Mouse (Mus musculus) embryonic facial prominence, embryonic 14.5 days (tissue): ENCODE measurements around the gene Fbxl19. TPM values are rescaled to one million over a fixed set of nuclear protein-coding genes. Genes with fewer than 3 reads are reported as not detected.

Experiments
- ATAC-seq: fragments of 200-750 bp; cut with Nextera tagmentation; 2 replicates; pipeline ENCODE4 v1.8.0; 2017; ENCODE audit warnings: low read depth, moderate number of reproducible peaks, moderate TSS enrichment
- DNase-seq: peaks from one replicate; pipeline ENCODE4 v3.0.0-alpha.2; 2015; ENCODE audit warnings: low spot score
- H3K27ac ChIP-seq: fragments of 300-500 bp; sonication (generic); replicated peaks from 2 replicates; pipeline ENCODE4 v1.5.1; 2014; ENCODE audit warnings: low read depth, mild to moderate bottlenecking, low read length, moderate library complexity
- H3K27me3 ChIP-seq: fragments of 300-500 bp; sonication (generic); replicated peaks from 2 replicates; pipeline ENCODE4 v1.6.1; 2014; ENCODE audit warnings: low read length; ENCODE audit not compliant: control insufficient read depth, insufficient read depth
- H3K36me3 ChIP-seq: fragments of 300-500 bp; sonication (generic); 2 replicates; pipeline ENCODE4 v1.6.1; 2014; ENCODE audit warnings: low read length, mixed read lengths; ENCODE audit not compliant: control insufficient read depth, insufficient read depth
- H3K4me1 ChIP-seq: fragments of 300-500 bp; sonication (generic); 2 replicates; pipeline ENCODE4 v1.6.1; 2014; ENCODE audit warnings: antibody characterized with exemption, low read length; ENCODE audit not compliant: control insufficient read depth, insufficient read depth
- H3K4me2 ChIP-seq: fragments of 300-500 bp; sonication (generic); 2 replicates; pipeline ENCODE4 v1.6.1; 2014; ENCODE audit warnings: low read depth, mild to moderate bottlenecking, low read length, moderate library complexity, mixed read lengths
- H3K4me3 ChIP-seq: fragments of 300-500 bp; sonication (generic); 2 replicates; pipeline ENCODE4 v1.5.1; 2014; ENCODE audit warnings: low read depth, mild to moderate bottlenecking, low read length
- H3K9ac ChIP-seq: fragments of 300-500 bp; sonication (generic); 2 replicates; pipeline ENCODE4 v1.6.1; 2014; ENCODE audit warnings: low read depth, mild to moderate bottlenecking, low read length, moderate library complexity, mixed read lengths
- H3K9me3 ChIP-seq: fragments of 300-500 bp; sonication (generic); 2 replicates; pipeline ENCODE4 v1.6.1; 2016; ENCODE audit warnings: low read length; ENCODE audit not compliant: control insufficient read depth
- WGBS: fragments of 180-500 bp; shearing (Covaris S2); extraction: QIAGEN DNeasy Blood & Tissue Kit; methylation state at CpG from one replicate; pipeline ENCODE4 v1.1.7; 2014; 5-methylcytosine and 5-hydroxymethylcytosine counted together
- polyA plus RNA-seq: library from polyadenylated mRNA; unstranded; fragments of >200 nt; fragmentation: Nextera tagmentation; extraction: Ambion mirVana; gene quantifications from 2 replicates; pipeline ENCODE4 v1.2.1, GENCODE M21; 2014

Fbxl19 gene
- polyA plus RNA-seq, 1 experiment from 2014 or later: 3.0 TPM

DNA sequence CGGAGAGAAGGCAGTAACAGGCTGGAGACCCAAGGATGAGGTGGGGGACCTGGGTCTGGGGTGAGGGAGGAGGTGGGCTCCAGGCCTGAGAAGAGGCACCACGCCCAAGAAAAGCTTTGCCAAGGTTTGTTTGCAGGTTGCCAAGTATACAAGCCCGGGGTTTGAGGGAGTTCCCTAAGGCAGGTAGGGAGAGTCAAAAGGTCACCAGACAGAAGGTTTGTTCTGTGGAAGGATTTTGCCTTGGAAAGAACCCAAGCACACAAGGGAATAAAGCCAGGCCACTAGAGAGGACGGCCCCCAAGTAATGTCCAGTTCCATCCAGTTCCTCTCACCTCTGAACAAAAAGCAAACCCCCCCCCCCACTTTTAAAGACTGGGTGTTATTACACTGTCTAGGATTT, 66.9 kb downstream of the Fbxl19 start:
- Histone ChIP-seq H3K4me2 (no peak overlapping the region), H3K9ac (no peak overlapping the region), H3K27ac (no peak overlapping the region), H3K9me3 (no peaks in the 10 kb centered on the region), H3K36me3 (peaks cover 38% of the 10 kb centered on the region), H3K27me3 (no peaks in the 10 kb centered on the region), H3K4me3 (no peak overlapping the region), H3K4me1 (no peaks in the 10 kb centered on the region)
- DNase-seq: no peak
- 83% methylated on average over 4 of the region's 4 CpGs for WGBS
- no peak for ATAC-seq

DNA sequence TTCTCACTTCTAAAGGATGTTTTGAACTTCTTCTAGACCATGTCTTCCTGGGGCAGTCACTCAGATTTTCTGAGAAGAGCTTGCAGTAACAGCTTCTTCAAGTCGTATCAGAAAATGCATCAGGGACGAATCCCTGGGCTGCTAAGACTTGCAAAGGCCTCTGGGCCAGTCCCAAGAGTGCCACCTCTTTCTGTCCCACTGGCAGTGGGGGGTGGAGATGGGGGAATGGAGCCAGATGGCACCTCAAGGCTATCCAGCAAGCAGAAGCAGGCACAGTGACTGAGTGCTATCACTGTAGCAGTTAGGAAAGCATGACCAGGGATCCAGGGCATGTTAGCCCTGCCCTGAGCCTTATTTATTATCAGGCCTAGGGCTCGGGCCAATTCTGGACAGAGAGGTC, 67.9 kb downstream of the Fbxl19 start:
- Histone ChIP-seq H3K4me1 (no peaks in the 10 kb centered on the region), H3K4me2 (no peak overlapping the region), H3K4me3 (no peak overlapping the region), H3K27ac (no peak overlapping the region), H3K9me3 (no peaks in the 10 kb centered on the region), H3K27me3 (no peaks in the 10 kb centered on the region), H3K9ac (no peak overlapping the region), H3K36me3 (peaks cover 38% of the 10 kb centered on the region)
- no peak for ATAC-seq
- WGBS: 85% methylated on average over 3 of the region's 3 CpGs
- DNase-seq: no peak

DNA sequence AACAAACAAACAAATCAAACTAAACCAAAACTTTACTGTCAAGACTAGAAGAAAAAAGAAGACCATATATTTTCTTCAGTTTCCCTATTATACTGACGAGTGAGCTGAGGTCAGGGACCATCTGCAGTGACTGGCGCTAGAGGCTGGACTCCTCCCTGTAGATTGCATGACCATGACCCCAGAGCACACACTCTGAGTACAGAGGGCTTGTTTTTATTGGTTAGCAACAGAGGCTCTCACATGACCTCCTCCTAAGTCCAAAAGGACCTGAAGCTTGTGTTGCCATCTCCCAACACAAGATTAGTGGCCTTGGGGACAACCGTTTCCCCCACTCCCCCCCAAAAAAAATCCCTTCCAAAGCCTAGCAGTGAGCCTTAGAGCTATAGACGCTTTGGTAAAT, 69.5 kb downstream of the Fbxl19 start:
- DNase-seq: no peak
- no peak overlapping the region for H3K4me2 ChIP-seq
- WGBS: 78% methylated on average over 4 of the region's 4 CpGs
- peaks cover 32% of the 10 kb centered on the region for H3K36me3 ChIP-seq
- no peak overlapping the region for H3K27ac ChIP-seq
- no peaks in the 10 kb centered on the region for H3K9me3 ChIP-seq
- H3K4me3 ChIP-seq: no peak overlapping the region
- H3K27me3 ChIP-seq: no peaks in the 10 kb centered on the region
- H3K4me1 ChIP-seq: no peaks in the 10 kb centered on the region
- no peak for ATAC-seq
- no peak overlapping the region for H3K9ac ChIP-seq

DNA sequence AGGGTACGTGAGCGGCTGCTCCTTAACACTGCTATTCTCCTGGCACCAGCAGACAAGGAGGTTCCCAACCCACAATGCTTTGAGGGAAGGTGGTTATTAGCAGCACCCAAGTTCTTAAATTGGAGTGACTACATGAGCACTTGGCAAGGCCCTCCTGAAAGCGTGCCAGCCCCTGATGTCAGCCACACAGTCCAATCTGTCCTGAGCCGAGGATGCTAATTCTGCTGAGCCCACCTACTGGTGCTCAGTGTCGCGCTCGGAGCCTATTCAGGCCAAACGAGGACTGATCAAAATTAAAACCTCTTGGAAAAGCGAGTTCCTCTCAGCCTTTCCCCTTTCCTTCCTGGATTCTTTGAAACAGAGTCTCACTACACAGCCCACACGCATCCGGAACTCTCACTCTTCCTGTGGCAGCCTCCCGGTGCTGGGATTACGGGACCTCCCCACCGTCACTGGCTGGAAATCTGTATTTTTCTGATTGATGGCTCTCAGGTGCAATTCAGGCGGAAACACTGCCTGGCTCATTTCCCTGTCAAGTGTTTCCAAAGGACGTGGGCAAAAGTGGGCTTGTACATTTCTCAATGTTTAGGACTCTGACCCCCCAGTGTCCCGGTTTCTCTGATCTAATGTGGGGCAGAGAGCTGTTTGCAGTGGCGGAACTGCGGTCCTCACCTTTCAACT, 70.0 kb downstream of the Fbxl19 start:
- 84% methylated on average over 19 of the region's 19 CpGs for WGBS
- no peaks in the 10 kb centered on the region for H3K27me3 ChIP-seq
- H3K4me3 ChIP-seq: no peak overlapping the region
- ATAC-seq (no peak), DNase-seq (no peak)
- H3K4me2 ChIP-seq: no peak overlapping the region
- peaks cover 32% of the 10 kb centered on the region for H3K36me3 ChIP-seq
- 0 out of 2 replicates have a peak overlapping the region, but pooled peaks have one; percentile 33 for H3K27ac ChIP-seq
- H3K9me3 ChIP-seq: no peaks in the 10 kb centered on the region
- H3K4me1 ChIP-seq: no peaks in the 10 kb centered on the region
- H3K9ac ChIP-seq: no peak overlapping the region

DNA sequence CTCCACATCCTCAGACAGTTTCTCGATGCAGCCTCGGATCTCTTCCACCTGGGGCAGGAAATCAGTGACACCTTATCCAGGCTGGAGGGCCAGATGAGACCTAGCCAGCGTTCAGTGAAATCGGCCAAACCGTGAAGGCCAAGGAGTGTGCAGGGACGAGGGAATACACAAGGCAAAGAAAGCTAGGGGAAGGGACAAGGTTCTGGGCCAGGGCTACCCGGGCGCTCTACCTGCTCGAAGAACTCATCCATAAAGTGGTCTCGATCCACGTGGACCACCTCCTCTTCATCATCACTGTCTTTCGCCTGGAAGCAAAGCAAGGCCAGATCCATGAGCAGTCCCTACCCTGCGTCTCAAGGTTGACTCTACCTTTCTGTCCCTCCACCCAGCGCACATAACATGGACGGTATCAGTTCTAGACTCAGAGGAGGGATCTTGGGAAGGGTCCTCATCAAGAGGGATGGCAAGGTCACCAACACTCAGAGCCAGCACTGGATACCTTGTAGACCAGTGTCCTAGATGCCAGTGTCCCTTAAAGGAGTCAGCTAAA, 70.8 kb downstream of the Fbxl19 start:
- DNase-seq: no peak
- peaks cover 27% of the 10 kb centered on the region; the same call in 1 of the 2 replicates for H3K36me3 ChIP-seq

DNA sequence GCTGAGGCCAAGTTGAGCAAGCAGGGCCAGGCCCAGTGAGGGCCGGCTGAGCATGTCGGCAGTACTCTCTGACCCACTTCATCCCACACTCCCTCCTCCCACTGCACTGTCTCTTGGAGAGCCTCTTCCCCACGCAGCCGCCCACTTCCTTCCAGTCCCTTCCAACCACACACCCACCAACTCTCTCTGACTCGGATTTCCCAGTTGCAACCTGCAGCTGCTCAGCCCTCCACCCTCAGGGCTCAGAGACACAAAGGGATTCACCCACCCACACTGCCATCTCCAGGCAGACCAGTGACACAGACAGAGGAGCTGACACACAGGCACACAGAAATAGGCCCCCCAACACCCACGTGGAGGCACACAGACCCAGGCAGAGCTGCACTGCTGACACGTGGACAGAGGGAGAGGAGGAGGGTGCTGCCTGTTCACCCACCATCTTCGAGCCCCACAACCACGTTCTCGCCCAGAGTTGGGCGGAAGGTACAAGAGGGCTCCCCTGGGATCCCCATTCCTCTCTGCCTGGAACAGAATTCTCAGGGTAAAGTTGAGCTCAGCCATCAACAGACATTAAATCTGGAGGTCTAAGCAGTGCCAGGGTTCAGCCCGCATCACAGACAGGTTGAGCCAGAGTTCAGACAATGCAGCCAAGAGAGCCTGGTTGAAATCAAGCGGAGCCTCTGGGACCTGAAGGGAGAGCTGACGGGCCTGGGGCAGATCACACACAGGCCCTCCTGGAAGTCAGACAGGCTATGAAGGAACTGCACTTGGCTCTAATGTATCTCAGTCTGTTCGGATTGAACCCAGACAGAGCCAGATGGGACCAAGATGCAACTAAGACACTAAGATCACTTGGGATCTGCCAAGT, 71.8 kb downstream of the Fbxl19 start:
- H3K27ac ChIP-seq: peak overlapping the region; percentile 28; the same call in 1 of the 2 replicates

More for the DNA sequence above, 70.8 kb downstream of the Fbxl19 start:
- H3K27ac ChIP-seq: peak overlapping the region; percentile 33; the same call in 1 of the 2 replicates
- H3K9me3 ChIP-seq: no peaks in the 10 kb centered on the region
- H3K4me1 ChIP-seq: no peaks in the 10 kb centered on the region
- ATAC-seq: no peak
- H3K27me3 ChIP-seq: no peaks in the 10 kb centered on the region
- H3K9ac ChIP-seq: no peak overlapping the region
- no peak overlapping the region for H3K4me3 ChIP-seq
- no peak overlapping the region for H3K4me2 ChIP-seq
- WGBS: 95% methylated on average over 15 of the region's 15 CpGs

DNA sequence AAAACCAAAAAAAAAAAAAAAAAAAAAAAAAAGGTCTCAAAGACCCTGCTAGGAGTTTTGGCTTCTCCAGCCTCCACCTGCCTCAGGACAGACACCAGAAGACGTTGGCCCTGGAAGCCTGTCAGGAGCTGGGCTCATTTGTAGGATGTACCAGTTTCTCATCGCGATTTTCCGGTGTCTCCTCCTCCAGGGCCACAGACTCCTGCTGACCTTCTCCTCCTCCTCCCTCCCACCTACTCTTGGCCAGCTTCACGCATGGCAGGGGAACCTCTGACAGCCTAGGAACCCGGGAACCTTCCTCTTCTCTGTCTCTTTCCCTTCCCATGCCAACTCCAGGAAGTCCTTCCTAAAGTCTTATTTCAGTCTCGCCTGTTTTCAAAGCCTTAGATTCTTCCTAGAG, 72.7 kb downstream of the Fbxl19 start:
- H3K27ac ChIP-seq: no peak overlapping the region
- H3K9ac ChIP-seq: no peak overlapping the region
- no peaks in the 10 kb centered on the region for H3K4me1 ChIP-seq
- no peak overlapping the region for H3K4me2 ChIP-seq
- DNase-seq (no peak), ATAC-seq (no peak)
- 78% methylated on average over 7 of the region's 7 CpGs for WGBS
- H3K36me3 ChIP-seq: 0 out of 2 replicates have a peak, but pooled peaks cover 20% of the 10 kb centered on the region
- H3K4me3 ChIP-seq: no peak overlapping the region
- H3K27me3 ChIP-seq: no peaks in the 10 kb centered on the region
- no peaks in the 10 kb centered on the region for H3K9me3 ChIP-seq

More for the DNA sequence above, 71.8 kb downstream of the Fbxl19 start:
- Histone ChIP-seq H3K4me1 (no peaks in the 10 kb centered on the region), H3K27me3 (no peaks in the 10 kb centered on the region), H3K9me3 (no peaks in the 10 kb centered on the region), H3K4me3 (no peak overlapping the region), H3K36me3 (0 out of 2 replicates have a peak, but pooled peaks cover 20% of the 10 kb centered on the region), H3K9ac (peak overlapping the region; percentile 41; the same call in 1 of the 2 replicates), H3K4me2 (no peak overlapping the region)
- 49% methylated on average over 15 of the region's 15 CpGs for WGBS
- ATAC-seq (peak; percentile 56), DNase-seq (peak; percentile 56)

DNA sequence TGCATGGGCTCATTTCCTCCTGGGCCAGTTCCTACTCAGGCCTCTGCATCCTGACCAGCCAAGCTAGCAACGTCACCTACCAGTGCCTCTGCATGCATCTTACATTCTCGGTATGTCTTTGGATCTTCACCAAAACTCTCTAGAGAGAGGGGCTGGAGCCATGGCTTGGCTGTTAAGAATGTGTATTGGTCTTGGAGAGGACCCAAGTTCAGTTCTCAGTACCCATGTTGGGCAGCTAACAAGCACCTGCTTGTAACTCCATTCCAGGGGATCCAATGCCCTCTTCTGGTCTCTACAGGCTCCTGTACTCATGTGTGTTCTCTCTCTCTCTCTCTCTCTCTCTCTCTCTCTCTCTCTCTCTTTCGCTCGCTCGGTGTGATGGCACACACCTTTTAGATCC, 73.4 kb downstream of the Fbxl19 start:
- Histone ChIP-seq H3K4me2 (no peak overlapping the region), H3K4me1 (no peaks in the 10 kb centered on the region), H3K27me3 (no peaks in the 10 kb centered on the region), H3K36me3 (0 out of 2 replicates have a peak, but pooled peaks cover 13% of the 10 kb centered on the region), H3K27ac (no peak overlapping the region), H3K9me3 (no peaks in the 10 kb centered on the region), H3K4me3 (no peak overlapping the region), H3K9ac (no peak overlapping the region)
- DNase-seq (no peak), ATAC-seq (no peak)
- 93% methylated on average over 5 of the region's 5 CpGs for WGBS
